Mouse (Mus musculus): Measurements from ENCODE around the gene Pif1. TPM values are rescaled to one million over a fixed set of nuclear protein-coding genes. Genes with fewer than 3 reads are reported as not detected.

Pif1 gene
- polyA plus RNA-seq, 1 experiment, result 3.9 TPM

DNA sequence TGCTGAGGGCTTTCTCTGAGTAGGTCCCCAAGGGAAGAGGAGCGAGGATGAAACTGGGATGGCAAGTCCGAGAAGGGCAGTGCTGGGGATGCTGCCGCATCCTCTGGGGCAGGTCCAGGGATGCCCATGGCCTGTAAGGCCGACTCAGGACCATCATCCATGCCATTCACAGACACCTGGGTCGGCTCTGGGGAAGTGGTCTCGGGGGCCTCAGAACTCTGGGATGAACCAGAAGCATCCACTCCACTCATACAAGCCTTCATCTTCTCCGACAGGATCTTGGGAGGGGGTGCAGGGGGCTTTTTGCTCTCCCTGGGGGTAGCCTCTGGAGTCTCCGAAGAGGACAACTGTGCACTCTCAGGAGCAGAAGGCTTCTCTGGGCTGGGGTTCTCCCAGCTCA lies 30.6 kb upstream of the Pif1 start:
- H3K9me3 ChIP-seq, result no peaks in the 10 kb centered on the region
- no peak overlapping the region for H3K4me3 ChIP-seq (replicated peaks)
- TF ChIP-seq GATA1 (IDR thresholded peaks at IDR 0.05; ENCODE audit: borderline replicate concordance, low read length) (no peak), FLI1 (IDR thresholded peaks at IDR 0.05; ENCODE audit: low read length) (no peak)
- no peaks in the 10 kb centered on the region for H3K27me3 ChIP-seq (replicated peaks)
- H3K36me3 ChIP-seq (replicated peaks; ENCODE audit: low read length), result peaks cover 100% of the 10 kb centered on the region
- peaks cover 100% of the 10 kb centered on the region for H3K4me1 ChIP-seq

GRCm38 (mm10) chr9:65556979-65557378 lies 30.0 kb upstream of the Pif1 start:
- peaks cover 100% of the 10 kb centered on the region for H3K4me1 ChIP-seq
- no peak for TF ChIP-seq FLI1 (IDR thresholded peaks at IDR 0.05; ENCODE audit: low read length)
- no peak for TF ChIP-seq GATA1 (IDR thresholded peaks at IDR 0.05; ENCODE audit: borderline replicate concordance, low read length)

DNA sequence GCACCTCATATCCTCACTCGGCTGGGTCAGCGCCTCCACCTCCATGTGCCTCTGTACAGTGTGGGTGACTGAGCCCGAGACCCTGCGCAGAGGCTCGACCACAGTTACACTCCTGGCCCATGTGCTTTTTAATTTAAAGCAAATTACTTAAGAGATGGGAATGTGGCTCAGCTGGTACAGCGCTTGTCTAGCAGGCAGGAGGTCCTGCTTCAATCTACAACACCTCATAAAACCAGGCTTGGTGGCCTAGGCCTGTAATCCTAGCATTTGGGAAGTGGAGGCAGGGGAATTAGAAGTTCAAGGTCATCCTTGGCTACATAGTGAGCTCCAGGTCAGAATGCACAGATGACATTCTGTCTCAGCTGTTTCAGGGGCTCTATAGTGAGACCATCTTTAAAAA lies 28.2 kb upstream of the Pif1 start:
- Histone ChIP-seq H3K9me3 (no peaks in the 10 kb centered on the region), H3K27me3 (replicated peaks) (no peaks in the 10 kb centered on the region), H3K4me1 (peaks cover 100% of the 10 kb centered on the region), H3K36me3 (replicated peaks; ENCODE audit: low read length) (peaks cover 100% of the 10 kb centered on the region), H3K4me3 (replicated peaks) (no peak overlapping the region)
- TF ChIP-seq GATA1 (IDR thresholded peaks at IDR 0.05; ENCODE audit: borderline replicate concordance, low read length) (no peak), FLI1 (IDR thresholded peaks at IDR 0.05; ENCODE audit: low read length) (no peak)

More at GRCm38 (mm10) chr9:65556979-65557378, 30.0 kb upstream of the Pif1 start:
- Histone ChIP-seq H3K9me3 (no peaks in the 10 kb centered on the region), H3K36me3 (replicated peaks; ENCODE audit: low read length) (peaks cover 100% of the 10 kb centered on the region), H3K27me3 (replicated peaks) (no peaks in the 10 kb centered on the region), H3K4me3 (replicated peaks) (no peak overlapping the region)

DNA sequence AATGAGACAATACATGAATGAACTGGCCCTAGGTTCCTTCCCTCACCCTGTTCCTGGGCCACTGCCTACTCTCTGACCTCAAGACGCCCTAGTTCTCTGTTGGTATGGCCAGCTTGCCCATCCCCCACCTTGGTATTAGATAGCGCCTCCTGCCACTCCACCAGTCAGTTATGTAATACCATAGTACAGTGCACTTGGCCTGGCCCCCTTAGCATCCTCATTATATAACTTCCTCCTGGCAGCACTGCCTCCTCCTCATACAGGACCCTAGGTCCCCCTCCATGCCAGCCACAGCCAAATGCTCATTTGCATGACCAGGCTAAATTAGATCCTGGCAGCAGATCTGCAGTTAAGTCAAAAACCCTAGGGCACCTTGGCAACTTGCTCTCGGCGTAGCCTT lies 25.9 kb upstream of the Pif1 start:
- Histone ChIP-seq H3K27me3 (replicated peaks) (no peaks in the 10 kb centered on the region), H3K9me3 (no peaks in the 10 kb centered on the region), H3K4me3 (replicated peaks) (peak overlapping the region; percentile 54), H3K4me1 (peaks cover 100% of the 10 kb centered on the region), H3K36me3 (replicated peaks; ENCODE audit: low read length) (peaks cover 100% of the 10 kb centered on the region)
- TF ChIP-seq FLI1 (IDR thresholded peaks at IDR 0.05; ENCODE audit: low read length) (no peak), GATA1 (IDR thresholded peaks at IDR 0.05; ENCODE audit: borderline replicate concordance, low read length) (no peak)

- peaks cover 100% of the 10 kb centered on the region for H3K36me3 ChIP-seq (replicated peaks; ENCODE audit: low read length)
- no peaks in the 10 kb centered on the region for H3K27me3 ChIP-seq (replicated peaks)
- H3K4me1 ChIP-seq, result peaks cover 100% of the 10 kb centered on the region
- no peaks in the 10 kb centered on the region for H3K9me3 ChIP-seq
- peak overlapping the region; percentile 66 for H3K4me3 ChIP-seq (replicated peaks)
- TF ChIP-seq GATA1 (IDR thresholded peaks at IDR 0.05; ENCODE audit: borderline replicate concordance, low read length) (no peak), FLI1 (IDR thresholded peaks at IDR 0.05; ENCODE audit: low read length) (no peak)
These were observed 24.9 kb upstream of the Pif1 start for GRCm38 (mm10) chr9:65562081-65562506.

GRCm38 (mm10) chr9:65563073-65563472 lies 23.9 kb upstream of the Pif1 start:
- Histone ChIP-seq H3K4me1 (peaks cover 98% of the 10 kb centered on the region), H3K36me3 (replicated peaks; ENCODE audit: low read length) (peaks cover 100% of the 10 kb centered on the region), H3K27me3 (replicated peaks) (no peaks in the 10 kb centered on the region), H3K9me3 (no peaks in the 10 kb centered on the region), H3K4me3 (replicated peaks) (peak overlapping the region; percentile 8)
- TF ChIP-seq GATA1 (IDR thresholded peaks at IDR 0.05; ENCODE audit: borderline replicate concordance, low read length), result no peak
- no peak for TF ChIP-seq FLI1 (IDR thresholded peaks at IDR 0.05; ENCODE audit: low read length)

GRCm38 (mm10) chr9:65564698-65565097 lies 22.3 kb upstream of the Pif1 start:
- no peaks in the 10 kb centered on the region for H3K27me3 ChIP-seq (replicated peaks)
- H3K9me3 ChIP-seq, result no peaks in the 10 kb centered on the region
- peaks cover 100% of the 10 kb centered on the region for H3K36me3 ChIP-seq (replicated peaks; ENCODE audit: low read length)
- no peak overlapping the region for H3K4me3 ChIP-seq (replicated peaks)
- TF ChIP-seq GATA1 (IDR thresholded peaks at IDR 0.05; ENCODE audit: borderline replicate concordance, low read length), result no peak
- no peak for TF ChIP-seq FLI1 (IDR thresholded peaks at IDR 0.05; ENCODE audit: low read length)
- peaks cover 98% of the 10 kb centered on the region for H3K4me1 ChIP-seq

GRCm38 (mm10) chr9:65568787-65569186 lies 18.2 kb upstream of the Pif1 start:
- TF ChIP-seq FLI1 (IDR thresholded peaks at IDR 0.05; ENCODE audit: low read length) (no peak), GATA1 (IDR thresholded peaks at IDR 0.05; ENCODE audit: borderline replicate concordance, low read length) (no peak)
- Histone ChIP-seq H3K9me3 (no peaks in the 10 kb centered on the region), H3K4me3 (replicated peaks) (peak overlapping the region; percentile 69), H3K36me3 (replicated peaks; ENCODE audit: low read length) (peaks cover 98% of the 10 kb centered on the region), H3K4me1 (peaks cover 92% of the 10 kb centered on the region), H3K27me3 (replicated peaks) (no peaks in the 10 kb centered on the region)

DNA sequence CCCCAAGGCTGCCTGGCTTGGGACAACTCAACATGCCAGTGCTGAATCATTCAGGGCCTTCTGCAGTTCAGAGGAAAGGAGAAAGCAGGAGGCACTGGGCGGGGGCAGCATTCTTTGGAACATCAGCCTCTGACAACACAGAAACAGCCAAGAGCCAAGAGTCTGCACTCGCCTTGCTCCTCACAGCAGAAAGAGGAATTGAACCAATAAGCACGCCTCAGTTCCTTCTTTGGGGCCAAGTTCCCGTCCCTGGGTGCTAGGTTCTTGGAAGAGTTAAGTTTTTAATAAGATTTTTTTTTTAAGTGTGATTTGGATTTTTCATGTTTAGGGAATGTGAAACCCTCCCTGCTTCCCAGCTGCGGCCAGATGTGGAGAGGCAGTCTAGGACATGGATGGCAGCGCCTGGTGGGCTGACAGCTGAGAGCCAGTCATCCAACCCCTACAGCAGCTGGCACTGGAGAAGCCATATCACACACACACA lies 17.4 kb upstream of the Pif1 start:
- Histone ChIP-seq H3K9me3 (no peaks in the 10 kb centered on the region), H3K36me3 (replicated peaks; ENCODE audit: low read length) (peaks cover 93% of the 10 kb centered on the region), H3K27me3 (replicated peaks) (no peaks in the 10 kb centered on the region), H3K4me3 (replicated peaks) (peak overlapping the region; percentile 73), H3K4me1 (peaks cover 87% of the 10 kb centered on the region)
- TF ChIP-seq GATA1 (IDR thresholded peaks at IDR 0.05; ENCODE audit: borderline replicate concordance, low read length) (no peak), FLI1 (IDR thresholded peaks at IDR 0.05; ENCODE audit: low read length) (no peak)

DNA sequence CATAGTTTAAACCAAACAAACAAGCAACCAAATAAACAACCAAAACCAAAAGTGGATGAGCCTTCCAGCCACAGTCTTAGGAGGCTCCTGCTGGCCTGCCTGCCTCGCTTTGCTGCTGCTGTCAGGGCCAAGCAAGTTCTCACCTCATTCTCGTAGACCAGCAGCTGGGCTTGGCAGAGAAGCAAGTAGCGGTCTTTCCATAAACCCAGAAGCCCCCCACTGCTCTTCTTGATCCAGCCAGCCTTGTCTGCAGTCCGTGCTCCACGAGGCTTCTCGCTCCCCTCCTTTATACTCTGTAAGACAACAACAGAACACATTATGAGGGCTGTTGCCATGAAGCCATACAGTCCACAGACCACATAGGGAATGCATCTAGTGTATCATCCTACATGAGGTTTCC lies 14.1 kb upstream of the Pif1 start:
- TF ChIP-seq FLI1 (IDR thresholded peaks at IDR 0.05; ENCODE audit: low read length) (no peak), GATA1 (IDR thresholded peaks at IDR 0.05; ENCODE audit: borderline replicate concordance, low read length) (no peak)
- Histone ChIP-seq H3K4me3 (replicated peaks) (peak overlapping the region; percentile 64), H3K4me1 (peaks cover 89% of the 10 kb centered on the region), H3K36me3 (replicated peaks; ENCODE audit: low read length) (peaks cover 92% of the 10 kb centered on the region), H3K27me3 (replicated peaks) (no peaks in the 10 kb centered on the region), H3K9me3 (no peaks in the 10 kb centered on the region)

Measured in megakaryocyte, embryonic 14.5 days (primary cell).